Mouse (Mus musculus): Measurements from ENCODE around the gene Slc1a3. TPM values are rescaled to one million over a fixed set of nuclear protein-coding genes. Genes with fewer than 3 reads are reported as not detected.

The Slc1a3 gene
- total RNA-seq, 2 experiments from 2014 or later = 1.2 to 3.5 TPM

- DNase-seq = no peak
Observed at GRCm38 (mm10) chr15:8605538-8606188, 104.9 kb downstream of the Slc1a3 start.

DNA sequence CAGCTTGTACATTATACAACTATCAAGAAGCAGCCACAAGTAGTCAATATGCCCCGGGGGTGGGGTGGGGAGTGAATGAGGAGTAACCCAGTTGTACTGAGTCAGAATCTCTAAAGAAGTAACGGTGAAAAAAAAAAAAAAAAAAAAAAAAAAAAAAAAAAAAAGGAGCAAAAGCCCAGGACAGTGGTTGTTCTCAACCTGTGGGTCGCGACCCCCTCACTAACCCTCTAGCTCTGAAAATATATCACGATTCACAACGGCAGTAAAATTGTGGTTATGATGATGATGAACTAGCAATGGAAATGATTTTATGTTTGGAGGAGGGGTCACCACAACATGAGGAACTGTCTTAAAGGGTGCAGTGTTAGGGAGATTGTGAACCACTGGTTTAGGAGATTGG lies 108.2 kb downstream of the Slc1a3 start:
- DNase-seq = no peak

DNA sequence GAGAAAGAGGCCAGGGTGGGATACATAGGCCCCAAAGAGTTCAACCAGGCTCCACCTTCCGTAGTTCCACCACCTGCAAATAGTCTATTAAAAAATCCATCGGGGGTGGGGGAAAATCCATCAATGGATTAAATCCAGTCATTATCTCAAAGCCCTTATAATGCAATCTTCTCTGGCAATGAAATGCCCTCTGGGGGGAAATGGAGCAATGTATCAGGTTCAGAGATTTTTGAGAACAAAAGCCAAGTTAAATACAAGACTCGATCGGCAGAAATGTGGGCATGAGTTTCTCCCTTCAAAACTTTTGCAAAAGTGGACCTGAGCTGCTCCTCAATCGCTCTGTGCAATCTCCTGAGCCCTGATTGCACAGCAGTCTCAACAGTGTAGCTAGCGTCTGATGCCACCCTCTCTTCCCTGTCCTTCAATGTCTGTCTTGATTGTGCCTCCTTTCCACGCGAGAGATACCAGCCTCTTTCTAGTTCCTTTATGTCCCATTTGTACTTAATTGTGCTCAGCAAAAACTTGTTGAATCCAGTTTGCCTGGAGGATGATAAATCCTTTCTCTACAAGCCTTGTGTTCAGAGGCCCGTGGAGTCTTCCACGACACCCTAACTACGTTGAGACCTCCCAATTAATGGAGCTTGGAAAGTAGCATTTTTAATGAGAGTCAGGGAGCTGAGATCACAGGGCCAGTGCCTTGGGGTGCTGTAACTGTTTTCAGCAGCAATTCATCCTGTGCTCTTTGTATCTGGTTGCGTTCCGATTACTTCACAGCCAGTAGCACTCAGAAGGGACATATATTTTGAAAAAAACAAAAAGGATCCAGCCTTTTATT lies 109.0 kb downstream of the Slc1a3 start:
- no peak for DNase-seq

DNA sequence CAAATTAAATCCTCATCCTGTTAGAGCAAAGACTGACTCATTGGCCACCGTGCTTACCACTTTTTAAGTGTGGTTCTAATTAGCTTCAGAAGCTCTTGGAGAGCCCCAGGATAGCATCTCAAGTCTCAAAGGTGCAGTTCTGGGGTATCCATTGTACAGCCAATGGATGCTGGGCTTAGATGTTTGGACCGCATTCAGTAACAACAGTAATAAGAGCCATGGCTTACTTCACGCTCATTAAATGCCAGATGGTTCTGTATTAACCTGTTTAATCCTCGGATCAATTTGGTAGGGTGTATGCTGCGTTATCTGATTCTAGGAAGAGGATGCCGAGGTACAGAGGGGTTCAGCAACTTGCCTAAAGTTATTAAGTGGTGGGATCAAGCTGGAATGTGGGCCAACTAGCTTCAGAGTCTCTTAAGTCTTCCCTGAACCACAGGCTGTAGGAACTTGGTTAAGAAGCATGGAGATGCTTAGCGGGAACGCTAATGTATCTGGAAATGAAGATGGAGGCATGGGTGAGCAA lies 114.1 kb downstream of the Slc1a3 start:
- DNase-seq = no peak

DNA sequence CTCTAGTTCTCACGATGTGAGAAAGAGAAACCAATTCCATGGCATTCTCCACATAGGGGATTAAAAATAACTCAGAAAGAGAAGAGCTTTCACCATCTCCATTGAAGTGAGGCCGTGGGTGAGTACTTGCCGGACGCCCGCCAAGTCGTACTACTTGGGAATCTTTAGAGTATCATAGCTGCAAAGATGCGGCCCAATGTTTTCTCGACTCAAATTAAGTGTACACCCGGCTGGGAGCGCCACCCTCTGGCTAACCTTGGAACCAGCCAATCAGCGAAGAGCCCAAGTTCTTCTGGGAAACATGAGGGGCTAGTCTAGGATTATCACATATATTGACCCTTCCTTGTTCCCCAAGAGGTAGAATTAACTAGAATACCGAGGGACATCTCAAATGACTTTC lies 115.3 kb downstream of the Slc1a3 start:
- no peak for DNase-seq

DNA sequence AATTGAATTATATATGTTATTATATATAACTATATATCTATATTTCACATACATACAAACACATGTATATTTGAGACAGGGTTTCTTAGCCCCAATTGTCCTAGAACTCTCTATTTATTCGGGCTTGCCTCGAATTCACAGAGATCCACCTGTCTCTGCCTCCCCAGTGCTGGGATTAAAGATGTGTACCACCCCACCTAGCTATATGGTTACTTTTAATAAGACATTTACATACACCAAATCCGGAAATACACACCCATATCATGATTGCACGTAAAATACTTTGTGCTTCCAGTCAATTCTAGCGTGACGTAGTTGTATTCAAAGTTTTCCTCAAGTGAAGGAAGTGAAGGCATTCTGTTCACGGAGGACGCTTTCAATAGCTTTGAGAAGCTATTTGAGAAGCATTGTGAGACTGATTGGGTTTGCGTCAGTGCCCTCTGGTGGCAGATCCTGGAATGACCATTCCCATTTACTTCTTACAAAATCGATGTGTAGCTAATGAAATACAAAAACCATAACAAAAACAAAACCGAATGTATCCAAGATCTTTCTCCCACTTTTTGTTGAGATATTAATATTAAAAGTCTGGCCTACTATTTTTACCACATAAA lies 121.0 kb downstream of the Slc1a3 start:
- DNase-seq = peak; percentile 48 to 87

DNA sequence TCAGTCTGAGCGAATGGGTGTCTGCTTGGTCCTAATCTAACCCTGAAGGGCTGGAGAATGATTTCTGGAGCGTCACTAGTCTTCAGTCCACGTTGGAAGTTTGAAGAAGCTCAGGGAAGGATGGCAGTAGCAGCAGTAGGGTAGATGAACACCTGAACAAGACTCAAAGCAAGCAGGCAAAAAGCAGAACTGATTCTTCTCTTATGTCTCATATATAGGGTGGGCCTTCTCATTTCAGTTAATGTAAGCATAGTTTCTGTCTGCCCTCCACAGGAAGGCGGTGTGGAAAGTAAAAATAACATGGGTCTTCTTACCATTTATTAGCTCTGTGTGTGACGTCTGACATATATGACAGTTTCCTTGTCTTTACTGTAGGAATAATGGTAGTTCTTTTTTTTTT lies 122.5 kb downstream of the Slc1a3 start:
- DNase-seq = no peak

GRCm38 (mm10) chr15:8586822-8587281 lies 123.7 kb downstream of the Slc1a3 start:
- DNase-seq = no peak

Other genes starting within 250 kb of the Slc1a3 start
- not detected for gene Gm2310, start 190.8 kb downstream of the Slc1a3 start, total RNA-seq (2021)

All from heart, adult 18-20 months (tissue).